Mouse (Mus musculus): Measurements from ENCODE around the gene Znfx1.

Znfx1 gene

DNA sequence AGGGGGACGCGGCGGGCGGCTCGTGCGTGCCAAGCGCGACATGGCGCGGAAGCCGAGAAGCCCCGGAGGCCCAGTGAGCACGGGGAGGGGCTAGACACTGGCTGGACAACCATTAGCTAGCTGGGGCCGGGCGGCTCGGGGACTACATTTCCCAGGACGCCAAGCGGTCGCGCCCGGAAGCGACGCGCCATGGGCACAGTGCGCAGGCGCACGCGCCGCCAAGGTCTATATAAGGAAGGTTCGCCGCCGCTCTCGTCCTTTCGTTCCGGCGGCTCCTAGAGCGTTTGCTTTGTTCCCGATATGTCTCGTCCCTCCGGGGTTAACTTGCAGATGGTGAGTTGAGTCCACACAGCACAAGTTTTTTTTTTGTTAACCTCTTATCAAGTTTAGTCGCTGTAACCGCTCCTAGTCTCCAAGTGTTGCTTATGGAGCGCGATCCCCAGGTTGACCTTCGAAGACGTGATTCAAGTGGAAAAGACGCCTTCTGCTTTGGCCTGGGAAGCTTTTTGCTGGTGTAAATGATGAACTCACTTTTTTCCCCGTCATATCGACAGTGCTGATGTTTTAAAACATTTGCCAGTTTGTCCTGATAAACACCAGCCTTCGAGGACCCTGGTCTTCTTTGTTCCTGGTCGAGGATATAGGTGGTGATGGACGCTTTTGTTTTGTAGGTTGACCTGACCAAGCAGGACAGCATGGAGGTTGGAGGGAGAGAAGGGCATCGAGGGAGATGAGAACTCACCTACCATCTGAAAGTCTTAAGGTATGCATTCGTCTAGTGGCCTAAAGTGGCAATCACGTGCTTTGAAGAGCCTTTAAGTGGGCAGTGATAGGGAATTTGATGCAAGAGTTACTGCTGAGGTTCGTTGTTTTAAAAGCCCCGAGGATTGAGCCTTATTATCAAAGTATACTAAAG is at the start of gene Znfx1:
Gene Znfx1, minus strand, starts transcription at position 51 of the 916 bp plus-strand sequence.
- DNase-seq (ENCODE audit: extremely low spot score, low read depth, low spot score), result peak; percentile 68

DNA sequence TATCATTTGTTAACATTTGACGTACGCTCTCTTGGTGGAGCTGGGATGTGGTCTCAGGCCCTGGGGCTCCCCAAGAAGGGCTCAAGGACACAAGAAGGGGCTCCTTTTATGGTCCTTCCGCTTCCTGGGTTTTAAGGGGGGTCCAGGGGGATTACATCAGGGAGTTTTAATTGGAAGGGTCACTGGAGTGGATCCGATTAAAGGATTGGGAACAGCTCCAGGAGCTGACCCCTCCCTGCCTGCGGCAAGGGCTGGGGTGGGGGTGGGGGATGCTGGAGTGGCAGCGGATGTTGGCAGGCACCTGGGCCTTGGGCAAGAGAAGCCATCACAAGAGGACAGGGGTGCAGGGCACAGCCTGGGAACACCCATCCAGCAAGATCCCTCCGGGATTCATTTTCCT is 49.4 kb upstream of the Znfx1 start:
- DNase-seq (ENCODE audit: extremely low spot score, low read depth, low spot score), result no peak

GRCm38 (mm10) chr2:167109506-167109905 is 46.7 kb upstream of the Znfx1 start:
- no peak for DNase-seq (ENCODE audit: extremely low spot score, low read depth, low spot score)

DNA sequence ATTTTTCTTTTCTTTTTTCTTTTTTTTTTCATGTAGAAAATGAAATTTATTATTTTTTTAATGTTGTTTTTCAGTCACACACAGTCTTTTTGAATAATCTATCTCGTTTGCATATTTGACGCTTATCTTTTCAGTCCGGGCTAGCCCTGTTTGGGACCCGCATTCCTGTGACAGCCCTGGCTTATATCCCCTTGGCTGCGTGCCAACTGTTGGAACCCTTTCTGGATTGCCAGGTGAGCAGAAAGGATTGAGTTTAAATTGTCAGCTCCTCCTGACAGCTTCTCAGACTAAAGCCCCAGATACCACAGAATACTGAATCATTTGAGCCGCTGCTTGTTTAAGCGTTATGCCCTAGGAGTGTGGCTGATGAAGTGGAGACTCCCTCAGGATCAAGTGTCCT is 40.7 kb upstream of the Znfx1 start:
- DNase-seq (ENCODE audit: extremely low spot score, low read depth, low spot score), result no peak

DNA sequence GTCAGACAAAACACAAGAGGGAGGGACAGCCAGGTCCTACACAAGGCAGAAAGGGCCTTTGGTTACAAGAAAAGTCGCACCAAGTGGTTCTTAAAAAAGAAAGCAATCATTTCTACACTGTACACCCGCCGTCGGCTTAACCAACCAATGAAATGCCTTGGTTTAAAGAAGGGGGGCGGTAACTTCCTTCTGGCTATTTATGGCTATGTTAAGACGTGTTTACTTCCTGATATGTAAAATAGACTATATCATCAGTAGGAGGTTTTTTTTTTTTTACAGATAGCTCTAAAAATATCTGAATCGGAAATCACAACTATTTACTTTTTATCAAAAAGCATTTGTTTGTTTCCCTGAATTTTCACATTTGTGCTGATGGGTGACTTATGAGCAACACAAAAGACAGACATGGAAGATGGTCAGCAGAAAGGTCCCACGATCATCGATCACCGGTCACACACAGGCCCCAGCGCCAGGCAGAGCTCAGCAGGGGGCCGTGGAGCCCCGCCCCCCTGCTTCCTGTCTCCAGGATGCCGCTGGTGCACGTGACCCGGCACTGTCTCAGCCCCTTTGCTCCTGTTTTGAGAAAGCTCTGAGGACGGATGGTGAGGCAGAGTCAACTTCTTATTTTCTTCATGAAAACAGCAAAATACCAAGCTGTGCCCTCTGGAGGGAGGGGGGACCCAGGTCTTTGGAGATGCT is 39.1 kb upstream of the Znfx1 start:
- DNase-seq (ENCODE audit: extremely low spot score, low read depth, low spot score), result no peak

- no peak for DNase-seq (ENCODE audit: extremely low spot score, low read depth, low spot score)
Measured at GRCm38 (mm10) chr2:167094688-167095087, 31.9 kb upstream of the Znfx1 start.

DNA sequence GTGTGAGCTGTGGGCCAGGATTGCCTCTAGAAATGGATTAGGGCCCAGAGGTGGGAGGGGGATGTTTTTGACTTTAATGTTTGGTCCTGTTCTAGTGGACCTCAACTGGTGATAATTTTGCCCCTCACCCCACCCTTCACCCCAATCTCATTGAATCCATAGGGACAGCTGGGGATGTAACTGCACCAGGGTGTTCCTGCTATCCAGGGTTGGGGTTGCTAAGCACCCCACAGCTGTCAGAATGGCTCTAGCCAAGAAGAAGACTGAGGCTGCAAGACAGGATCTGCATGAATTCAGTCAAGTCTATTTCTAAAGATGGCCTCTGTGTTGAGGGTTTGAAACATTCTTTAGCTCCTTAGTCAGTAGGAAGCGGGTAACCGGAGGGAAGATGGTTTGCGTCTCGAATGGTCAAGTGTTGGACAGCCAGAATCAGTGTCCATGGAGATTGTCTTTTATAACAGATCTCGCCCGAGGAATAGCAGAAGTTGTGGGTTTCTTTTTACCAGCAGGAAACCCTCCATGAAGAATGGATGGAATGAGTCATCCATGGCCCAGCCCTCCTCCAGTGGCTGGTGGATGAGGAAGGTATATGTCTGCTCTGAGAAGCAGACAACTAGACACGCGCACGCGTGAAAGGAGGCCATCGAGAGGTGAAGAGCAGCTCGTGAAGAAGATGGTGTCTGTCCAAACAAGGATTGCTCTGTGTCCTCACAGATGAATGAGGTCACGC is 30.5 kb upstream of the Znfx1 start:
- no peak for DNase-seq (ENCODE audit: extremely low spot score, low read depth, low spot score)

- no peak for DNase-seq (ENCODE audit: extremely low spot score, low read depth, low spot score)
Measured at GRCm38 (mm10) chr2:167090271-167090670, 27.5 kb upstream of the Znfx1 start.

DNA sequence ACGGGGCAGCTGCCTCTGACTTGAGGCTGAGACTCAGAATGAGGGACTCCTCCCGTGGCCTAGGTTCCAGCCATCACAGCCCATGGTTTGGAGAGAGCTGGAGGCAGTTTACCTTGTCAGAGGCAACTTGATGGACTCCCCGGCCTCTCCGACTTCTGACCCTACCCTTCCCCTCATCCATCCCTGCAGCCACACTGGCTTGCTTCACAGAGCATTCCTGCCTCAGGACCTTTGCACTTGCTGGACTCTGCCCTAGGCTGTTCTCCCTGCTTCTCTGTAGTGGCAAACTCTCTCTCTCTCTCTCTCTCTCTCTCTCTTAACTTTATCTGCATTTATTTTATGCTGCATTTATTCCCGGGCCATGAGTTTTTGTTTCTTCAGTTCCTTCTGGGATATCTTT is 24.0 kb upstream of the Znfx1 start:
- DNase-seq (ENCODE audit: extremely low spot score, low read depth, low spot score), result no peak

DNA sequence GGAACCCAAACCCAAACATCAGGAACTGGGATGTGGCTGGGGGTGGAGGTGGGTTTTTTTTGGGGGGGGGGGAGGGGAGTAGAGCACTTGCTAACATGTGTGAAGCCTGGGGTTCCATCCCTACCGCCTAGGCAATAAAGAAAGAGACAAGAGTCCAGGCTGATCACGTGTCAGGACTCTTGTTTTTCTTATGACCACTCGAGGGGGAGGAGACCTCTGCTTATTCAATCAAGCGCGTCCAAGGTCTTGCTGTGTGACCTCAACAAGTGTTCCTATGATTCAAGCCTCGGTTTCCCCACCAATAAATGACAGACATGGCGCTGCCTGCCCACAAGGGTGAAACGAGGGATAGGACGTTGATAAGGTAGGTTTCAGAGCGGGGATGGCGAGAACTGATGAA is 23.3 kb upstream of the Znfx1 start:
- no peak for DNase-seq (ENCODE audit: extremely low spot score, low read depth, low spot score)

DNA sequence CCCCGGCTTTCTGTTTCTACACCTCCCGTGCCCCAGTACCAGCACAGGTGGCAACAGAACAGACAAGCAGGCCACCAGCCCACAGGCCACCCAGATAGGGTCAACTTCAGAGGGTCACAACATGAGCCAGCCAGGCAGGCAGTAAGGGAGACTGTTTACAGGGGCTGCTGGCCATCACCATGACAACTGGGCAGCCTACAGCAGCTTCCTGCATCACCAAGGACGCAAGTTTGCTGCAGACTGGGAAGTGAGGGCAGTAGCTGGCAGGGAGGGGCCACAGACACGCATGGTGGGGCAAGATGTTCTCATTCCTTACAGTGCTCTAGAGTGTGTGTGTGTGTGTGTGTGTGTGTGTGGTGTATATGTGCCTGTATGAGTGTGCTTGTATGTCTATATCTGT is 18.8 kb upstream of the Znfx1 start:
- no peak for DNase-seq (ENCODE audit: extremely low spot score, low read depth, low spot score)

GRCm38 (mm10) chr2:167081135-167081534 is 18.3 kb upstream of the Znfx1 start:
- DNase-seq (ENCODE audit: extremely low spot score, low read depth, low spot score), result no peak

DNA sequence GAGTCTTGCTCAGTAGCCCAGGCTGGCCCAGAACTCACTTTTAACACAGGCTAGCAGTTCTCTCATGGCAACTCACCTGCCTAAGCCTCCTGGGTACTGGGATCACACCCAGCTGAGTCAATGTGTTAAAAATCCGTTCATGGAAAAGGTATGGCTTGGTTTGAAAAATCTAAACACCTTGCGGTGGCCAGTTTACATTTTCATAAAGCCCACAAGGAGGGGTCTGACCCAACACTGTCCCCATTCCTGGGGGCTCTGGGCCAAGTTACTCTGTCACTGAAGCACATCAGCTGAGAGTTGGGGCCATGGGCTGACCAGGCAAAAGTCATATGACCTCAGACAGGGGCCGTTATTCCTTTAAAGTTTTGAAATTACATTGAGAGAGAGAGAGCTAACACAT is 17.6 kb upstream of the Znfx1 start:
- no peak for DNase-seq (ENCODE audit: extremely low spot score, low read depth, low spot score)

DNA sequence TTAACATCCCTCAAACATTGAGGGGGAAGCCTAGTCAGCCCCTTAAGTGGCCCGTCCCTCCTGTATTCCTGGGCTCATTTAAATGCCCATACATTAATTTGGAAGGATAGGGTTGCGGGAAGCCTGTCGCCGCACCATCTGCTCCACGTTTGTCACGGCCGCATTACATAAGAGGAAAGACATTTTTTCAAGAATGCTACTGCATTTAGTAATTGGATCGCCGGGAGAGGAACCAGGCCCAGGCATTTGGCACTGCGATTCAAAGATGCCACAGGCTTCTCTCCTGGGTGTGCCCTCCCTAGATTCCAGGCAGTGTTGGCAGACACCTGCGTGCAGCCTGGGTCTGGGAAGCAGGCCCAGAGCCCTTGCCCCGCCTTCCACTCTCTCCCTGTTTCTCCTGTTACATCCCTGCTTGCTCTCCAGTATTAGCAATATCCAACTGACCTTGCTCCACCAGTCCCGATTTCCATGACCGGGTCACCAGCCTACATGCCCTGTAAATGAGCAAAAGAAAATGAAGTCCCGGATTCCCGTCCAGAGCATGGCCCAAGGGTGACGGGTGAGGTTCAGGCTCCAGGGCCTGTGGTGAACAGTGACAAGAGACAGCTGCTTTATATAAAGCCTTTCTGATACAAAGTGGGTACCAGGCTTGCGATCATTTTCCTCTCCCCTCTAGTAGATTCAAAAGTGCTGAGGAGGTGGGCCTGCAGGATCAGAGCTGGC is 16.9 kb upstream of the Znfx1 start:
- DNase-seq (ENCODE audit: extremely low spot score, low read depth, low spot score), result no peak

GRCm38 (mm10) chr2:167078931-167079495 is 16.2 kb upstream of the Znfx1 start:
- DNase-seq (ENCODE audit: extremely low spot score, low read depth, low spot score), result no peak

DNA sequence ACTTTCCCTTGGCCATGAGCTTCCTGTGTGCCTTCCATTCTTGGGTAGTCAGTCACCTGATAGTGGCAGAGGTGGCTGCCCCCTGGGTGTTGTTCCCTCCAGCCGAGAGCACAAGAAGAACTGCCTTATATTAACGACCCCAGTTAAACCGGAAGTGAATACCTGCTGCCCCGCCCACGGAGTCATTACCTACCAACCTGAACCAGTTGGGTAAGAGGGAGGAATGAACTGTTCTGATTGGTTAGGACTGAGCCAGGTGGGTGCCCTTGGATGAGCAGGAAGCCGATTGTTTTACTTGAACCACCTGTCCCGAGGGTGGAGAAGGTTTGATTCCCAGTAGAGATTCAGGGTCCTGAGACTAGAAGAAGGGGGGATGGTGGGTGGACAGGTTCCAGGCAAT is 15.7 kb upstream of the Znfx1 start:
- DNase-seq (ENCODE audit: extremely low spot score, low read depth, low spot score), result no peak

- no peak for DNase-seq (ENCODE audit: extremely low spot score, low read depth, low spot score)
Measured at GRCm38 (mm10) chr2:167077199-167077962, 14.6 kb upstream of the Znfx1 start.

- DNase-seq (ENCODE audit: extremely low spot score, low read depth, low spot score), result no peak
Measured at GRCm38 (mm10) chr2:167076759-167077158, 13.9 kb upstream of the Znfx1 start.

DNA sequence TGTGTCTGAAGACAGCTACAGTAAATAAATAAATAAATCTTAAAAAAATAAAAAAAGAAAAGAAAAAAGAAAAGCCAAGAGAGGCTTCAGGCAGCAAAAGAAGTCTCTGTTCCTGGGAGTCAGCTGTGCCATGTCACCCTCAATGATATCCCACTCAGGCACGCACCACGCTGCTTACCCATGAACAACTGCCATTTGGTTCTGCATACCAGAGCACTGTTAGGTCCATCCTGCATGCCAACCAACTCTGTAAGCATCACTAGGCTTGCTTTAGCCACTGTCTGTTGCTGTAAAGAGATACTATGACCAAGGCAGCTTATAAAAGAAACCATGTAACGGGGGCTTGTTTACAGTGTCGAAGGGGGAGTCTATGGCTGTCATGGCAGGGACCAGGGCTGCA is 13.5 kb upstream of the Znfx1 start:
- no peak for DNase-seq (ENCODE audit: extremely low spot score, low read depth, low spot score)

DNA sequence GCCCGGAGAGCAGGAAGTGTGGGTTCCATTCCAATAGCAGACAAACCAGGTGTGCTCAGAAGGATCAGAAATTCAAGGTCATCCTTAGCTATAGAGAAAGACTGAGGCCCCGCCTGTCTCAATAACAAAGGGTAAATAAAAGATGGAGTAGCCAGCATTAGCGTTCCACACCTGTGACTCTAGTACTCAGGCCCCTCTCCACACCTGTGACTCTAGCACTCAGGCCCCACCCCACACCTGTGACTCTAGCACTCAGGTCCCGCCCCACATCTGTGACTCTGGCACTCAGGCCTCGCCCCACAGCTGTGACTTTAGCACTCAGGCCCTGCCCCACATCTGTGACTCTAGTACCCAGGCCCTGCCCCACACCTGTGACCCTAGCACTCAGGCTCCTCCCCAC is 11.8 kb upstream of the Znfx1 start:
- DNase-seq (ENCODE audit: extremely low spot score, low read depth, low spot score), result no peak

Data from hindlimb bud, embryonic 11.5 days (tissue).